Mouse (Mus musculus): ENCODE results near the gene Armc2.
A peak's percentile ranks its signal among the peaks of the same experiment; 100 is the strongest.
"Not testable (repeated sequence)": the region's sequence is repeated elsewhere in the genome, so short reads cannot be mapped to it uniquely, and the experiment has no call there.

Armc2 gene

GRCm38 (mm10) chr10:41959808-41960207, 58.4 kb downstream of the Armc2 start:
- DNase-seq, result no peak

DNA sequence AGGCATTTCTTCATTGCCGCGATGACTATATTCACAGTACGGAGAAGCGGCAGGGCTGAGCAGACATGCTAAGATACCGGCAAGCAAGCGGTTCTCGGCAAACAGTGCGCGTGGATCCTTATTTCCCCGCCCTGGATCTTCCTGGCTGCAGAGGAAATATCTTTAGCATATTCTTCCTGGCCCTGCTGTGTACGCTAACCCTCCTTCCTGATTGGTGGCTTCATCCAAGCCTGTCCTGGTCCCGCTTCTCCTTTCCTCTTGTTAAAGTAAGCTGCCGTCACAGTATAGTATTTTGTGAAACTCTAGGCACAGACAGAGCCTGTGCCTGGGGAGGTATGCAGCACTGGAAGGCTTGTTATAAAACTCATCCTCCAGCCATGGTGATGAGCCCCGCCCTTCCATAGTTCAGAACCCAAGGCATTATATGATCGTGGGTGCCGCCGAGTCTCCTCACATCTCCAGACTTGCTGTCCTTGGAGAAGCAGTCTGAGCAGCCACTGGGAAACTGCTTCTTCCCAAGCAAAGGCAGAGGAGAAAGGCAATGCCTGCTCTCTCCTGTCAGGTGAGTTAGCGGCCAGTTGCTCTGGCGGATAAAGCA, 59.5 kb downstream of the Armc2 start:
- no peak for DNase-seq

- DNase-seq, result no peak
Observed at GRCm38 (mm10) chr10:41957421-41958225, 60.6 kb downstream of the Armc2 start.

GRCm38 (mm10) chr10:41953528-41953864, 64.7 kb downstream of the Armc2 start:
- no peak for DNase-seq

- no peak for DNase-seq
Observed at GRCm38 (mm10) chr10:41952850-41953527, 65.3 kb downstream of the Armc2 start.

DNA sequence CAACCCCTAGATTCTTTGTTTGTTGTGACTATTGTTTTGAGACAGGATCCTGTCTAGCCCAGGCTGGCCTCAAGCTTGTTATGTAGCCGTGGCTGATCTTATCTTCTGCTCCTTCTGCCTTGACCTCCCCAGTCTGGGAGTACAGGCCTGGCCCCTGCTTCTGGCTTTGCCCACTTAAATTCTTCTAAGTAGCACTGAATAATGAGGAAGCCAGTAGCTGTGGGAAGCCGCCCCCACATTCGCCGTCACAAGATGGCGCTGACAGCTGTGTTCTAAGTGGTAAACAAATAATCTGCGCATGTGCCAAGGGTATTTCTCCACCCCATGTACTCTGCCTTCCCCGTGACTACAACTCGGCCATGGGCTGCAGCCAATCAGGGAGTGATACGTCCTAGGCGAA, 65.9 kb downstream of the Armc2 start:
- DNase-seq, result not testable (repeated sequence)

DNA sequence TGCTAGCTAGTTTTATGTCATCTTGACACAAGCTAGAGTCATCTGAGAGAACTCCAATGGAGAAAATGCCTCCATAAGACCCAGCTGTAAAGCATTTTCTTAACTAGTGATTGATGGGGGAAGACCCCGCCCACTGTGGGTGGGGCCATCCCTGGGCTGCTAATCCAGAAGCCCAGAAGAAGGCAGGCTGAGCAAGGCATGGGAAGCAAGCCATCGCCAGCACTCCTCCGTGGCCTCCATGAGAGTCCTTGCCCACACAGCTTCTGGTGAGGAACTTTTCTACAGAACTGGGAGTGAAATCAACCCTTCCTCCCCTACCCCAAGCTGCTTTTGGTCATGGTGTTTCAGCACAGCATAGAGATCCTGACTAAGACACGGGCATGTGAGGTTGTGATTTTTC, 79.2 kb downstream of the Armc2 start:
- no peak for DNase-seq

DNA sequence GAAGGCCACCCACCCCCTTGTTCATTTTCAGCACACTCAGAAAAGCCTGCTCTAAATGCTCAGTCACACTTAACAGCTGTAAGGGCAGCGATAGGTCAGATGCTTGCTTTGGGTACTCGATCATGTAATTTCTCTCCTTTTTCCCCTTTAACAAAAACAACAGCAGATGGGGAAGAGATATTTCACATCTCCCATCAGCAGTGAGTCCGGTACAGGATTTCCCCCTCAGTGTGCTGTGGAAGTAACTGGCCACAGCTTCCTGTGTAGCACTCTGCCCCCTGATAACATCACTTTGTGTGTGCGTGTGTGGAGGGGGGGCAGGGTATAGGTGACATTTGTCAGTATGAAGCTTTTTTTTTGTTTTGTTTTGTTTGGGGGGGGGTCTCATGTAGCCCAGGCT, 81.1 kb downstream of the Armc2 start:
- DNase-seq, result no peak

GRCm38 (mm10) chr10:41936100-41936499, 82.1 kb downstream of the Armc2 start:
- no peak for DNase-seq

- DNase-seq, result no peak
Observed at GRCm38 (mm10) chr10:41935476-41935829, 82.8 kb downstream of the Armc2 start.

GRCm38 (mm10) chr10:41934633-41935475, 83.4 kb downstream of the Armc2 start:
- DNase-seq, result peak; percentile 93

DNA sequence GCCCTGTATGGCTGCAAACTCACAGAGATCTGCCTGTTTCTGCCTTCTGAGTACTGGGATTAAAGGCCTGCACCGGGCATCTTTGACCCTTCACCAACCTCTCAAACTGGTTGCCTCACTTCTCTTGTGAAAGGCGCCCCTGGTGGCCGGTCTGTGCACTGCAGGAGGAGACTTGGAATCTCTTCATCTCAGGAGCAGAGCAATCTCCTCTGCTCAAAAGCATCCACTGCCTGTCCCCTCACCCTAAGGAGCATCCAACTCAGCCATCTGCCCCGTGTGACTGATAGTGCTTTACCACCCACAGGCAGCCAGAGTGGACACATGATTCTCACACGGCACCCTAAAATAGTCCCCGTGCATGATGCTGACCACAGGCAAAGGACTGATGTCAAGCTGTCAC, 84.7 kb downstream of the Armc2 start:
- DNase-seq, result peak; percentile 64

- no peak for DNase-seq
Observed at GRCm38 (mm10) chr10:41932943-41933342, 85.3 kb downstream of the Armc2 start.

GRCm38 (mm10) chr10:41931962-41932361, 86.3 kb downstream of the Armc2 start:
- peak; percentile 80 for DNase-seq

GRCm38 (mm10) chr10:41930966-41931365, 87.3 kb downstream of the Armc2 start:
- DNase-seq, result no peak

GRCm38 (mm10) chr10:41926726-41927125, 91.5 kb downstream of the Armc2 start:
- no peak for DNase-seq

DNA sequence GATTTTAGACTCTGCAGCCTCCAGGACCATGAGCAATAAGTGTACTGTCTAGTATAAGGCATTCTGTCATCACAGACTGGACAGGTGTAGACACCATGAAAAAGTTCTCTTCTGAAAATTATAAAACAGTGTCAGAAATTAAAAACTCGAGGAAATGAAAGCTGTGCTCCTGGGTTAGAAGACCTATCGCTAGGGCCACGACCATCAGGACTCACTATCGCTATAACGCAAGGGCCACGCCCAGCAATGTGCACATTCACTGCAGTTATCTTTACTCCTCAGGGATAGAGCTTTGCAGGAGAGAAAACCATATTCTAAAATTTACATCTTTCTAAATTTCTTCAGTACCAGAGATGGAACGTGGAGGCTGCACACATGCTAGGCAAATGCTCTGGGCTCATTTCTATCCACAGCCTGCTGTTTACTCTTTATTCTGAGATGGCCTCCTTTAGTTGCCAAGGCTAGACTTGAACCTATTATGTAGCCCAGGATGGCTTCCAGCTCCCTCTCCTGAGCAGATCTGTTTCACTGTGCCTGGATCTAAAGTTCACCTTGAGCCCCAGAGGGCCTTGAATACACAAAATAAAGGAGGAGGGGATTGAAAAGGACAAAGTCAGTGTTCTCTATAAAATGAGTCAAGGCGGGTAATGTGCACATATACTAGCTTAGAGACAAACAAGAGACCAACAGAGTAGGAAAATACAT, 105.8 kb downstream of the Armc2 start:
- DNase-seq, result no peak

- no peak for DNase-seq
Observed at GRCm38 (mm10) chr10:41908899-41909298, 109.3 kb downstream of the Armc2 start.

DNA sequence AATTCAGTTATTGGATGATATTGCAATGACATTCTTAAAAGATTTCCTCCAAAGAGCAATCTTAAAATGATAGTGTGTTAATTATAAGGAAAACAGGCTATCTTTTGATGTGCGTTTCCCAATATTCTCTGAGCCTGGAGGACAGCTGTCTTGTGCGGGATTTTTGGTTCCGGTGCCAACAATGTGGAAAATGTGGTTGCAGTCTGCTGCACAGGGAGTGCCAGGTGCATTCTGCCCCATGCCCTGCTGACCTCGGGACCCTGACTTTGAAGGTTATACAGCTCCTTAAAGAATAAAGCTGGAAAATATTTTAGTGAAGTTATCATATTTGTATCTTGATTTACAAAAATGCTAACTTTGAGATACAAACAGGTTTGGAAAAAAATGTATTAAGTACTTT, 110.3 kb downstream of the Armc2 start:
- no peak for DNase-seq

DNA sequence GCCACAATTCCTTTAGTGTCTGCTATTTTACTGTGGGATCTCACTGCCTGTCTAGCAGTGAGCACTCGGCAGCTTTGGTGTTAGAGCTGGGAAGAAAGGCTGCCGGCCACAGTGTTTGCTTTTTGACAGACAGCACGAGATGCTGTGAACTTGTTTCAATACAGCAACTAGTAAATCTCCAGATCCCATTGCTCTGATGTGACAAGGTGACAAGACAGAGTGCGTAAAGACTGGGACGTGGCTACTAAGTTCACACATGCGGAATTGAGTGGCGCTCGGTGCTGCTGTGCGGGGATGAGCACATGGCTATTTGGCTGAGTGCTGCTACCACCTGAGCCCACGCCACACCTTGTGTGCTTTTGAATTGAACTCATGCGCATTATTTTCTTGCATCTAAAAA, 110.8 kb downstream of the Armc2 start:
- no peak for DNase-seq

GRCm38 (mm10) chr10:41901864-41902263, 116.4 kb downstream of the Armc2 start:
- peak; percentile 66 for DNase-seq

DNA sequence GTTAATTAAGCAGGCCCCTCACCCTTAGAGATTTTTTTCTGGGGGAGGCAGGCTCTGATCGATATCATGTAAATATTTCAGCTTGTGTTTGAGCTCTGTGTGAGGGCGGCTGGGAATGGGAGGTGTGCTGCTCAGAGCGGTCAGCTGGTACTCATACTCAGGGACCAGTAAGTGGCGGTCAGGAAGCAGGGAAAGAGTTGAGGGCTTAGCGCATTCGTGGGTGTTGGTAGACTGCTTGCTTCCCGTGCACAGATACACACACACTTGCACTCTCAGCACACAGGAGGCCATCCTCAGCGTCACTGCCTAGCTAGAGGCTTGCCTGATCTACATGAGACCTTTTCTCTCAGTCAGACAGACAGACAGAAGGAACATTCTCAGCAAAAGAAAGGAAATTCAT, 116.8 kb downstream of the Armc2 start:
- no peak for DNase-seq

DNA sequence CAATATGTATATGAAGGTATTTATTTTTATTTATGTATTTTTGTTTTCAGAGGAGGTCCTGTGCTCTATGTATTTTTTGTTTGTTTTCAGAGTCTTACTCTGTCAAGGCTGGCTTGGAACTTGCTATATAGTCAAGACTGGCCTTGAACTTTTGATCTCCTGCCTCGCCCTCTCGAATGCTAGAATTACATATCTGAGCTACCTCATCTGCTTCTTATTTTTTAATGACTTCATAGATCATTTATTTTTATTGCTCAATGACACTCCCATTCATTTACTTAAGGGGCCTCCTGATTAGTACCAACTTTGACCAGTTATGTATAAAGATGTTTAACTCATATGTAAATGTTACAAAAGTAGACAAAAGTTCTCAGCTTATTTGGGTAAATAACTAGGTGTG, 121.4 kb downstream of the Armc2 start:
- no peak for DNase-seq

Data from cerebellum, adult 11 months (tissue).